Mouse (Mus musculus): ENCODE measurements at regions not wholly inside any gene's neighbourhood (a gene's known extent, or its start where the extent isn't known, plus 50 kb on each side); places are given as distances from the start of the nearest gene placed in this dataset.
A peak's percentile ranks its signal among the peaks of the same experiment; 100 is the strongest.

DNA sequence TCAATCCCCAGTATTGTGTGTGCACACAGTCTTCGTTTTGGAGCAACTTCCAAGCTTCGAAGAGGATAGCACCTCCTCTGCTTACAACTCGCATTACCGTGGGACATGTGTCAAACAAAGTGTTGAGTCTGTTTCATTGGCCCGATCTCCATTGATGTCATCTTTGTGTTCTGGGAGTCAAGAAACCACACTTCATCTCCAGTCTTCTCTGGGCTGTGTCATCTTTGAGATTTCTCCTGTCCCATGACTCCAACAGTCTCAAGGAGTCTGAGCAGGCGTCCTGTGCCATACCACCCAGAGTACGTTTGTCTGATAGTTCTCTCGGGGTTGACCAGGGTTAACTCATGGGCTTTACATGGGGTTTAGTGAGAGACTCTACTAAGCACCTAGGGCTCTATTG, 67.8 kb upstream of the Cpsf6 start:
- DNase-seq = no peak

DNA sequence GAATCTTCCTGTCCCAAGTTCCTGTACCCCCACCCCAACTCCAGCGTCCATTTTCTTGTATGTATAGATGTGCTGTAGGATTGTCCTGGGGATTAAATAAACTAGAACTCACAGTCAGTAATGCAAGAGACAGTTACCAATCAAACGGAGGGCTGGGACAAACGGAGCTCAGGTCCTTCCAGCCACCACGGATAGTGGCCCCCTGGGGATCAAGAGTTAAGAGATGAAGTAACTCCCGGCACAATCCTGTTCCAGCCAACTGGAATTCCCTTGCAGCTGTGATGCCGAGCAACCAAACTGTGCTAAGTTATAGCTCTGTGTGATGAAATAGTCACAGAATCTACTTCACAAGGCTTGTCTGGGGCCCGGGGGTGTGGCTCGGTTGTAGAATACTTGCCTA, 67.4 kb upstream of the Cpsf6 start:
- no peak for DNase-seq

DNA sequence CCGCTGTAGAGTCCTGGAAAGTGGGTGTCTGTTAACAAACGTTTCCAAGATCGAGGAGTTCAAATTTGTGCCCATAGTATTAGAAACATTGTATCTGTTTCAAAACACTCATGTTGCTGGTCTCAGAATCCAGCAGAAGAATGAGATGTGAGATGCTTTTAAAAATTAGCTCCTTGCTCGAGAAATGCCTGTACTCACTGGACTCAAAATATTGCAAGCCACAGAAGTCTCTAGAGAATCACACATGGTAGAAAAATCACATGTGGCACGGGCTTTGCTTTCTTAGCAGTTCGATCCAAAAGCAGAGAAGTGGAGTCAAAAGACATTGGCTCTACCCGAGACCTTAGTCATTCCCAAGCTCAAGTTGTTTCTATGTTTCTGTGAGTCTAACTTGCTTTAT, 67.0 kb upstream of the Cpsf6 start:
- DNase-seq = no peak

DNA sequence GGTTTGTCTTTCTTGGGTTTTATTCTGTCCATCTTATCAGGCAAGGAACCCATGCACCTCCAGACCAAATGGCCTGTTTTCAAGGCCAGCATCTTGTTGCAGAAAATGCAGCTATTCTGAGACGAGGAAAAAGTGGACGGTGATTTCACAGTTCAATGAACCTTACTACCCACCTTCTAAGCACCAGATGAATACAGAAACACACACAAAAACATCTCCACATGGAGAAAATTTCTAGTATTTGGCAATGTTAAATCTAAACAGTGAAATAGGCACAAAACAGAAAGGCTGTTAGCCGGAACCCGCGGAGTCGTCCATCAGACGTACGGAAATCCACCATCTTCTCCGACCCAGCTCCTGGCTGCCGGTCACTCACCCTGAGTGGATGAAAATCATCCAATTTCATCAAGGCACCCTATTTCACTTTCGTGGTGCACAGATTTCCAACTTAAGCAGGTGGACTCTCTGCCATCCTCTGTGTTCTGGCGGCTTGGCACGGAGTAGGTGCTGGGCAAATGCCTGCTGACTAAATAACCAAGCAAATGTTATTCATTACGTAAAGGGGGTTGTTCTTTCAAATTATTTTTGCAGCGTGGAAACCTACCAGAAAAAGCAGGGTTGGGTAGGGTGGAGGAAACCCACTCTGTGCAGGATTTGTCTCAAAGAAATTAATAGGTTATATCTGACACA, 66.1 kb upstream of the Cpsf6 start:
- no peak for DNase-seq

DNA sequence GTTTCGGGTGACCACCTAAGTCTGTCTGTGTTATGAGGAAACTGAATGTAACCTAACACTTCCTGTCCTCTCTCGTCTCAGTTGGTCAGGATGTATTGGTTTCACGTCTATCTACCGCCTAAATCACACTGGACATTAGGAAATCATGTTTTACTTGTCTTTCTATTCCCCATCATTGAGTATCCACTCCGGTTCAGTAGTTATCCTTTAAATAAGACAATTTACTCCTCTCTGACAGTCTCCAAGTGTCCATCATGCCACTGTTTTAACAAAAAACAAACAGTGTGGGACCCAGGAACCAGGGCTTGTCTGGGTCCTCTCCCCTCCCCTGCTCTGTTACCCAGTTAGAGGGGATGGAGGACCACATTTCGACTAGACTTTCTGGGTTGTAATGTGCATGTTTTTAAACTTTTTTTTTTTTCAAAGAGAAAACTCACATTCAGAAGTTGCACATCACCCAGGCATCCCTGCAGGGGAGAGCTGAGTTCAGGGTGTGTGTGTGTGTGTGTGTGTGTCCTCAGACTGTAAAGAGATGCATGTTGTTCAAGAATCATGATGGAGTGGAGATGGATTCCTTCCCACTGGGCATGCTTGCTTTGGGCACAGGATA, 65.5 kb upstream of the Cpsf6 start:
- no peak for DNase-seq

DNA sequence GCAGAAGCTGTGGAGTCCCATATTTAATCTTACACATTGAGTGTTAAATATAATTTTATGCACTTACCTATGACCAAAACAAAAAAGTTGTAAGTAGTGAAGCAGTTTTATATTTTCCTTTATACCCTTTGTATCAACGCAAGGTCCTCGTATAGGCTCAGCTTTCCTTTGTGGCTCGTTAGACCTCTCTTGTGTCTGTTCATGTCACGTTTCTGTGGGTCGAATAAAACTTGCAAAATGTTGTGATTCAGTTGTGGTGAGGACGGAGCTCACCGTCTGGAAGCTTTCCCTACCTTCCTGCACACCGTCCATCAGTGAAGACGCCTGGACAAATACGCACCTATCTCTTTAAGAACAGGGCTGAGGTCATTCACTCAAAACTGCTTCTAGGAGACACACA, 64.9 kb upstream of the Cpsf6 start:
- DNase-seq = no peak

DNA sequence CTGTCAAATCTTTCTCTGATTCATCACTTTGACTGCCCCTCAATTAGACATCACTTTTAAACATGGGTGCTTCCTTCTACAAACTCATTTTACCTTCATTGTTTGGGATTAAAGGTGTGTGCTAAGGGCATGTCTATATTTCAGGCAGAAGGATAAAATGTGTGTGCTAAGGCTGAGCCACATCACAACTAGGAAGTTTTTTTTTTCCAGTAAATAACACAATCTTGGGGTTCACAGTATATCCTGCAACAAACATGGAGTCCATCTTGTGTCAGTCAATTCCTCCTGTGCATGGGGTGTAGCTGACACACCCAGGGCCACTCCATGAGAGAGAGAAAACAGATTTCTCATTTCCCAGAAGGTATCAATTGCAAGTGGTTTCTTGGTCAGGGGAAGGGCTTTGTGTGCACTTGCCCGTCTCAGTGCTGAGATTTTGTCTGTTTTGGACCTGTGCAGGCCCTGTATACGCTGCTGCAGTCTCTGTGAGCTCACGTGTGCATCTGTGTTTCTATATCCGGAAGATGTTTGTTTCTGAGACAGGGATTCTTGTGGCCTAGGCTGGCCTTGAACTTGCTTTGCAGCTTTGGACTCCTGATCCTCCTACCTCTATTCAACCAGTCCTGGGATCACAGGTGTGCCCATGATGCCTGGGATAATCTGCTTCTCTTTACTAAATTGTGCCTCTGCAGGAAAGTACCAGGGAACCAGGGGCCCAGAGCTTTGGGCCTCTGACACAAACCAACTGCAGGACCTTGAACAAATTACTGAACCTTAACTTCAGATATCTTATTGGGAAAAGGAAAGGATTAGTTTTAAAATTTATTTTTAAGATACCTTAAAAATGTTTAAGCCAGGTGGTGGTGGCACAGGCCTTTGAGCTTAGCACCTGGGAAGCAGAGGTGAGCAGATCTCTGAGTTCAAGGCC, 63.9 kb upstream of the Cpsf6 start:
- no peak for DNase-seq

DNA sequence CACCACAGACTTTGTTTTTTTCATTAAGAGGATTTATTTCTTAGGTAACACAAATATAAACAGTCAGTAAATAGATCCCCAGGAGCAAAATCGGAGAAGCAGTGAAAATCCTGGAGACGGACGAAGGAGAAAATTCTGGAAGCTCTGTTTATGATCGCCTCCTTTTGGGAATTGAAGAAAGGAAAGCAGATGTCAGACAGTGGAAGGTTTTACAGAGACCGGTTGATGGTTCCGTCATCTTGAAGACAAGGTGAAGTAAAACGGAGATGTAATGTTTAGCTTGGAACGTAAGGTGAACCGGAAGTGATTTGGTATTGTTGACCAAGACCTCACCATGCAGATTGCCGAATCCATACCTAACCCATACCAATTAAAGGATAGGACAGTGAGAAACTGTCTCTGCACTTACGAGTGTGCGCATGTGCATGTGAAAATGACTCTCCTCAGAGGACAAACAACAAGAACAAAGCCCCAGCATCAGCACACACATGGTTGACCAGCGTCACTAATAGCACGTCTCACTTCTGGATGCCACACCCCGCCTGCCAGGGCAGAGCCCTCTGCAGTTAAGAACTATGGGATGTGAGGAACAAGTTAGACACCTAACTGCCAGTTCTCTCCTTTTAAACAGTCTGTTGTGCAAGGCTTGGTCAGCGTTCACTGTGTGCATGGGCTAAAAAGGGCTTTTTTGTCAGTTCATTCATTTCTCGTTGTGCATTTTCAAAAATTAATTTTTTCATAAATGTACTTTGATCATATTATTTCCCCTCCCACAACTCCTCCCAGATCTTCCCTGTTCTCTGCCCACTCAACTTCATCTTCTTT, 62.4 kb upstream of the Cpsf6 start:
- no peak for DNase-seq

DNA sequence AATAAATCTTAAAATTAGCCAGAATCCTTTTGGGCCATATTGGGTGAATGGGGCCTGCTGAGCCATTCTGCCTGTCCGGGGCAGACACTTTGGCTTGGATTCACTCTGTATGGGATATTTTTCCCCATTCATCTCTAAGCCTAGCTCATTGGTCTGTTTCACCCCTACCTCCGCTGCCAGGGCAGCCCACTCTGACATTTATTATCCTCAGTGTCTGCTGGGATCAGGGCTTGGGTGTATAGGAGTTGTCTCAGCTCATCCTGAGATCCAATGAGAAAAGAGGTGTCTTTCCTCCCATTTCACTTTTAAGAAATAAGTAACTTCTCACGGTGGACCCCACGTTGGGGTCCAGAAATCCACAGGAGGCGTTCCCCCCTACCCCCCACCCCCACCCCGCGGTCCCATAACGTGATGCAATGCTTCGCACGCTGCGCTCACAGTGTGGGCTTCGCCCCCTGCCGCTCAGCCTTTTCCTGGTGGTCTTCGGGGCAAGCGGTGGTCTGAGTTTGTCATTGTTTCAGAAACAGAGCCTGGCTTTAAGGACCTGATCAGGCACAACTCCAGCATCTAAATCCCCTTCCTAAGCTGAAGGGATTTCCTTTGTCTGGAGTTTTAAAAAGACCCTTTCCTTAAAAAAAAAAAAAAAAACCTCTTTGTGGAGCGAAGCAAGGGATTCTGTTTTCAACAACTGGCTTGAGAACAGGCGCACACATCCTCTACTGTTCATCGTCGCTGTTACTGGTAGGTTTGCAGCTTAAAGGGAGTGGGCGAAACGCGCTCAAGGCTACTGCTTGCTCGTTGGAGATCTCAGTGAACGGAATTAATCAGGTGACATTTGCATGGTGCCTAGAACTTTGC, 61.5 kb upstream of the Cpsf6 start:
- no peak for DNase-seq

DNA sequence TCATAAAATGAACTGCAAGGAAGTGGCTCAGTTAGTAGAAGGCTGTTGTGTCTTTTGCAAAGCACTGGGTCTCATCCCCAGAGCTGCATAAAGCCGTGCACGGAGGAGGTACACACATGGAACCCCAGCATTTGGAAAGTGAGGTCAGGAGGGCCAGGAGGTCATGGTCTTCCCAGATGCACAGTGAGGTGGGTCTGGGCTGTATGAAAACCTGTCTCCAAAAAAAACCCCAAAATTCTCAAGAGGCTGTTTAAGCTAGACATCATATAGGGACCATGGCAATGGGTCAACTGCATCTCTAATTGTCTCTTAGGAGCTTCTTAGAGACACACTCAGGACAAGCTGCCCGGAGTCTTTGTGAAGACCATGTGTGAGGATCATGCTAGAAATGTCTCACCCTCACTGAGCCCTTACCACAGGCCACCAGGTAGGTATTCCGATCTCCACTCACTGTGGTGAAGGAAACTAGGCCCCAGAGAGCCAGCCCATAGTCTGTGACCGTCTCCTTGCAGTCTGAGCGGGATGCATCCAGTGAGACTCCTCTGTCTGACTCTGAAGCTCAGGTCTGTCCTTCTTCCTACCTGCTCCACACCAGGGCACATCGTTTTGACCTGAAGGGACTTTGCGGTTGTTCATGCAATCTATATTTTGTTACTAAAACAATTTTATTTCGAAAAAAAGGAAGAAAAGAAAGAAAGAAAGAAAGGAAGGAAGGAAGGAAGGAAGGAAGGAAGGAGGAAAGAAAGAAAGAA, 60.6 kb upstream of the Cpsf6 start:
- DNase-seq = no peak

DNA sequence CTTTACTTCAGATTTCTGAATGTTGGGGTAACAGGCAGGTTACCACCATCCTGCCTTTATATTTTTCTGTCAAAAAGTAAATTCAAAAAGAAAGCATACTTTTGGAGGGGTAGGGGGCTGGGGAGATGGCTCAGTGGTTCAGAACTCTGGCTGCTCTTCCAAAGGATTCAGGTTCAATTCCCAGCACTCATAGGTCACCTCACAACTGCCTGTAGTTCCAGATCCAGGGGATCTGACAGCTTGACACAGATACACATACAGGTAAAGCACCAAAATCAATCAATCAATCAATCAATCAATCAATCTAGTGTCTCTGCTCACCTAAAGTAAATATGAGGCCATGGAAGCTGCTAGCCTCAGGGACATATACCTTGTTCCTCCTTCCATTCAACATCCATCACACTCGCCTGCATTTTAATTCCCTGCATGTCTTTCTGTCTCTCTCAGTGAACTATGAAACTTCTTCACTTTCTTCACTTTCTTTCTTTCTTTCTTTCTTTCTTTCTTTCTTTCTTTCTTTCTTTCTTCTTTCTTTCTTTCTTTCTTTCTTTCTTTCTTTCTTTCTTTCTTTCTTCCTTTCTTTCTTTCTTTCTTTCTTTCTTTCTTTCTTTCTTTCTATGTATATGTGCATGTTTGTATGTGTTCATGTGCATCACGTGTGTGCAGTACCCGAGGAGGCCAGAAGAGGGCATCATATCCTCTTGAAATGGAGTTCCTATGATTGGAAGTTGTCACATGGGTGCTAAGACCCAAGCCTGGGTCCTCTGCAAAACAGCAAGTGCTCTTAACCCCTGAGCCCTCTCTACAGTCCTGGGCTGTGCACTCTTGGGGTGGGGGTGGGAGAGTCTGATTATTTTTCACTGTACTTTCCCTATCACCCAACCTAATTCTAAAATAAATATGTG, 59.6 kb upstream of the Cpsf6 start:
- no peak for DNase-seq

DNA sequence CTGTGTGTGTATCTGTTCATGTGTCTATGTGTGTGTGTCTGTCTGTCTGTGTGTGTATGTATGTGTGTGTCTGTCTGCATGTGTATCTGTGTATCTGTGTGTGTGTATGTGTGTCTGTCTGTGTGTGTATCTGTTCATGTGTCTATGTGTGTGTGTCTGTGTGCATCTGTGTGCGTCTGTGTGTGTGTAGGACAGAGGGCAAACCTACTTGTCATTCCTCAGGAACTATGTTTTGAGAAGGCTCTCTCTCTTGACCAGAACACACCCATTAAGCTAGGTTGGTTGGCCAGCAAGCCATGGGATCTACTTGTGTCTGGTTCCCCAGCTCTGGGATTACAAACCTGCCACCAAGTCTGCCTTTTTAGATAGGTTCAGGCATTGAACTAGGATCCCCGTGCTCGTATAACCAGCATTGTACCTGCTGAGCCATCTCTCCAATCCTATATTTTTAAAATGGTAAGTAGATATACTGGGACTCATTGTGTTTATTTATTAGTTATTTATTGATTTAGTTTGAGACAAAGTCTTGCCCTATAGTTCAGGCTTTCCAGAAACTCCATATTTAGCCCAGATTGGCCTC, 58.9 kb upstream of the Cpsf6 start:
- DNase-seq = no peak

DNA sequence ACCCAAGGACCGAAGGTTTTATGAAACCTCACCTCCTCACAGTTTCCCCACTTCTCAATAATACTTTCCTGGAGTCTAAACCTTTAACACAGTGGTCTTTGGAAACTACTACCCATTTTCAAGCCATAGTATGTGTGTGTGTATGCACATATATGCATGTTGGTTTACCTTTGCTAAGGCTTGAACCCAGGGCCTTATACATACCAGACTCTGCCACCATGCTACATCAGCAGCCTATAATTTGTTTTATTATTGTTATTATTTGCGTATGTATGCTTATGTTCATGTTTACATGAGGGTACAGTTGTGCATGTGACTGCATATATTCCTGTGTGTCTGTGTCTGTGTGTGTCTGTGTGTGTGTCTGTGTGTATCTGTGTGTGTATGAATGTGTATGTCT, 58.2 kb upstream of the Cpsf6 start:
- DNase-seq = no peak

DNA sequence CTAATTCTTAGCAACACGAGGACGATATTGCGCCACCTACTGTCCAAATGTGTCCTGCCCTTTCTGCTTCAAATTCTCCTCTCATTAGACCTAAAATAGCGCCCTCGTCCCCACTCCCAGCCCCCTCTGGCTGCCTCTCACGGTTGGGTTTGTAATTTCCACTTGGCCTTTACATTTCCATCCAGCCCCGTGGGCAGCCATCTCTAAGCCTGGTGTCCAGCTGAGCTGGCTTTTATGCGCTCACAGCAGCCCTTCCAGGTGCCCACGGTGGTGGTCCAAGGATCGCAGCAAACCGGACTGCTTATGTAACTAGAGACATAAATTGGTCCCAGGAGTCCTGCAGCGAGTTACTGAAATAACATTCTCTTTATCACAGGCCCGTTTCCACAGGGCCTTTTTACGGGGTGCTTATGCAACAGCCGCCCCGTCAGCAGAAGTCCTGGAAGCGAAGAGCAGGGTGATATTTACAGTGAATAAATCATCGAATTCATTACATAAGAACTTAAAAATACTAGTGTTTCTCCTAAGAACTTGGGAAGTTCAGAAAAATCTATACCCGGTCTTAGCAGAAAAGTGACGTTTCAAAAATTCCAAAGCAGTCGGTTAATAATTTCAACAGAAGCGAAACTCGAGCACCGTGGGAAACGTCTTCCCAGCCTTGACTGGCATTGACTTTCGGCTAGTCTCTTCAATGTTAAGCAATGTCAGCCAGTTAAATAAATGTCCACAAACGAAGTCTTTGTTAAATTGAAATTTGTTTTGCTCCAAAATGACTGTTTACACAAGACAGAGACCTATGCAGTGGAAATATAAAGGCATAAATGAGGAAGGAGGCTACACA, 57.3 kb upstream of the Cpsf6 start:
- DNase-seq = peak; percentile 42

DNA sequence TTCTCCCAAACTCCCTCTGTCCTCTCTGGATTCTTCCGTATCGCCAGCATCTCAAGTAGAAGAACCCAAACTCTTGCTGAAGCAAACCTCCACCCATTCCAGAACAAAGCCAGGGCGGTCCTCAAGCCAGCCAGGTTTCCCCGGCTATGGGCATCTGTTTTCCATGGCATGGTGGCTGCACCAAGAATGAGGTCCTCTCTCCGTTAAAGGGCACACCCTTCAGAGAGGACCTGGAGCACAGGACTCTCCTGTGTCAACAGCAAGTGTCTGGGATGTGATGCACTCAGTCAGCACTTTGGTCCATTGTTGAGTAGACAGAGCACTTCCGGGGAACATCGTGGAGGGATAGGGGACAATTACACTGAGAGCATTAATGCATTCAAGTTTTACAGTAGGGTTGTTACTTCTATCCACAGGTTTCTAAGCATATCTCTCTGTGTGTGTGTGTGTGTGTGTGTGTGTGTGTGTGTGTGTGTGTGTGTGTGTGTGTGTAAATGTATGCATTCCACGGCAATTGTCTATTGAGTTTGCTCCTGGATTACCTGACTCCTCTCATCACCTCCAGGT, 56.6 kb upstream of the Cpsf6 start:
- no peak for DNase-seq

DNA sequence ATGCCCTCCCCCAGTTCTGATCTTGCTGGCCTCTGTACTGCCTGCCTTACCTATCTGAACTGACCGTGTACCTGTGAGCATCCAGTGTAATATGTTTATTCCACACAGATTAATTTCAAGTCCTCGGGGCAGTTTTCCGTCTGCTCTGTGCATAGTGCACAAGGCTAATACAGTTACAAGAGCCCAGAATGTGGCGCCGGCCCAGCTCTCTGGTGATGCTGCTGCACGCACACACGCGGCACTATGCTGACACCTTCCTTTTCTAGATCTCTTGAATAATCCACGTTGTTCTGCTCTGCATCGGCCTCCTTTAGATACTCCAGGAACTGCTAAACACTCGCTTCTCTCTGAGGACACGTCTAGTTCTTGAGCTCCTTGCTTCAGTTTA, 55.9 kb upstream of the Cpsf6 start:
- no peak for DNase-seq

DNA sequence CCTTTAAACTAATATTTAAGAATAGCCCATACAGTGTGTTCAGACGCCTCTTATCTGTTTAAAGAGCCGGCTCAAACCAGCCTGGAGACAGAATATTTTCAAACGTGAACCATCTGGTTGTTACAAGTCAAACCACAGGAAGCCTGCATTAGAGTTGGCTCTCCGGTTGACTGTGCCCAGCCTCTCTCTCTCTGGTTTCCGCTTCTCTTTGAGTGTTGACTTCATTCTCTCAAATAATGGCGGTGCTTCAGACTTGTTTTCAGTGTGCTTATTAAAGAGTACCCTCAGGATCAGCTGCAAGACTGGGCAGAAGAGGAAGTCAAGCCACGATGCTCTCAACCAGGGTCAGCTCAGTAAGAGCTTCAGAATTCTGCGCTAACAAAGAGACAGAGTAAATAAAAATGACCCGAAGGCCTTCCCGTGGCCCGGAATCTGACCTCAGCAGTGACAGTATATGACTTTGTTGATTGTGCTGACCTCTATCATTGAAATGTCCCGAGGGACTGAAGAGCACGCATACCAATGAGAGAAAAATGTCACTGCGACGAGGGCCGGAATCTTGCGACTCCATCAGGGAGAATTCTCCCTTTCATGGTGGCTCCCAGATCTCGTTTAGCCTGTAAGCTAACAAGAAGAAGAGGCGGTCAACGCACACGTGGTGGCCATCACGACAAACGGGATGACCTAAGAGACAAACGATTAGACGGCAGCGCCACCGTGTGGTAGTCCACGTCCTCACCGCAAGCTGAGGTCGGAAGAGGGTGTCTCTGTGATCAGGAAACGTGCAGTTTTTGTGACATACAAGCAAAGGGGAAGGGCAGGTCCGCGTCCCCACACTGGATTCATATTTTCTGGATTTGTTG, 55.3 kb upstream of the Cpsf6 start:
- peak; percentile 95 for DNase-seq

Data from gastrocnemius, postnatal 10 days (tissue).